Mouse (Mus musculus) G1E (cell line): Measurements from ENCODE around the gene Meis2.

Experiments
- CTCF ChIP-seq: IDR thresholded peaks from 2 replicates; pipeline ENCODE4 v1.5.1; 2012; ENCODE audit warnings: low read depth, low read length, inconsistent platforms, mixed read lengths
- GATA1 ChIP-seq: IDR thresholded peaks from 2 replicates; pipeline ENCODE4 v1.6.1; 2012; ENCODE audit warnings: borderline replicate concordance, low read length, inconsistent platforms, mixed read lengths
- GATA2 ChIP-seq: IDR thresholded peaks from 2 replicates; pipeline ENCODE4 v1.6.1; 2012; ENCODE audit warnings: low read depth, low read length, inconsistent platforms, borderline replicate concordance
- POLR2AphosphoS5 ChIP-seq: IDR thresholded peaks from 2 replicates; pipeline ENCODE4 v1.6.1; 2012; ENCODE audit warnings: low read depth, low read length, inconsistent platforms; ENCODE audit not compliant: insufficient replicate concordance
- TAL1 ChIP-seq: conservative IDR thresholded peaks from 2 replicates; pipeline ENCODE4 v1.6.1; 2012; ENCODE audit warnings: low read depth, low read length, inconsistent platforms, mixed read lengths

- TF ChIP-seq CTCF (no peak), GATA2 (no peak), TAL1 (no peak), POLR2AphosphoS5 (no peak), GATA1 (no peak)
These were observed 77.2 kb downstream of the Meis2 start for GRCm38 (mm10) chr2:115988448-115988847.
